Mouse (Mus musculus) splenic B cell, adult 2 months (primary cell): ENCODE results near the gene Ccdc96.
A peak's percentile ranks its signal among the peaks of the same experiment; 100 is the strongest.

Experiments
- DNase-seq: peaks from one replicate; pipeline ENCODE4 v3.0.0-alpha.2; 2011; ENCODE audit warnings: low read depth, low spot score
- H3K27me3 ChIP-seq: 2 replicates; pipeline ENCODE4 v1.6.1; 2012; ENCODE audit warnings: mild to moderate bottlenecking, low read length, moderate library complexity, mixed read lengths; ENCODE audit not compliant: control insufficient read depth, poor library complexity, insufficient read depth, severe bottlenecking
- H3K36me3 ChIP-seq: 2 replicates; pipeline ENCODE4 v1.6.1; 2012; ENCODE audit warnings: mild to moderate bottlenecking, low read length, moderate library complexity, mixed read lengths; ENCODE audit not compliant: control insufficient read depth, poor library complexity, insufficient read depth, severe bottlenecking

Gene Ccdc96

DNA sequence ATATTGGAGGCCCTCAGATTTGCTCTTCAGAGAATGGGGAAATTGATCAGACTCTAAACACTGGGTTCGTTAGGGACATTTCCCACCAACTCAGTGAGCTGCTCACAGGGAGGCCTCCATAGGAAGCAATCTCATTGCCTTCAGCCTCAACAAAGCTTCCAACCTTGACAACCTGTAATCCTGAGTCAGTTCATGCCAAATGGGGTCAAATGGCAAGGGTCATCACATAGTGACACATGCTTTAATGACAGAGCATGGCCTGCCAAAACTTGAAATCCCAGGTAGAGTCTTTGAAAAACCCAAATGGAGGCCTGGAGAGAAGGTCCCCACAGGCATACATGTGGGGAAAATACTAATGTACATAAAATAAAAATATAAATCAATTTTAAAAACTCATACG is 42.5 kb downstream of the Ccdc96 start:
- Histone ChIP-seq H3K36me3 (peaks cover 1% of the 10 kb centered on the region), H3K27me3 (no peaks in the 10 kb centered on the region)
- no peak for DNase-seq

DNA sequence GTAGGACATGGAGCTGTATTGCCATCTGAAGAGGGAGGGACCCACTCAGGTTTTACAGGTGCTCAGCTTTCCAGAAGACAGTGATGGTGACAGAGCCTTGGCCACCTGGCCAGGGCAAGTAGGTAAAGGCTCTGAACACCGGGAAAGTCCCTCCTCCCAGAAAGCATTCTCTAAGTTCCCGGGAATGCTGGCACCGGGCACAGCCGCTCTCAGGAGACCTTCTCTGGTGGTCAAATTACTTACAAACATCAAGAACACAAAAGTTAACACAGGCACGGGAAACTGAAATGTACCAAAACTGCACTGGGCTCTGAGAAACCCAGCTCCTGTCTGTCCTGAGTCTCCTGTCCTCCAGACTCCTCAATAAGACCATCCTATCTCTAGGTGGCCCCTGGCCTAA is 45.3 kb downstream of the Ccdc96 start:
- H3K36me3 ChIP-seq = no peaks in the 10 kb centered on the region; the same call in 1 of the 2 replicates
- no peaks in the 10 kb centered on the region for H3K27me3 ChIP-seq
- no peak for DNase-seq

DNA sequence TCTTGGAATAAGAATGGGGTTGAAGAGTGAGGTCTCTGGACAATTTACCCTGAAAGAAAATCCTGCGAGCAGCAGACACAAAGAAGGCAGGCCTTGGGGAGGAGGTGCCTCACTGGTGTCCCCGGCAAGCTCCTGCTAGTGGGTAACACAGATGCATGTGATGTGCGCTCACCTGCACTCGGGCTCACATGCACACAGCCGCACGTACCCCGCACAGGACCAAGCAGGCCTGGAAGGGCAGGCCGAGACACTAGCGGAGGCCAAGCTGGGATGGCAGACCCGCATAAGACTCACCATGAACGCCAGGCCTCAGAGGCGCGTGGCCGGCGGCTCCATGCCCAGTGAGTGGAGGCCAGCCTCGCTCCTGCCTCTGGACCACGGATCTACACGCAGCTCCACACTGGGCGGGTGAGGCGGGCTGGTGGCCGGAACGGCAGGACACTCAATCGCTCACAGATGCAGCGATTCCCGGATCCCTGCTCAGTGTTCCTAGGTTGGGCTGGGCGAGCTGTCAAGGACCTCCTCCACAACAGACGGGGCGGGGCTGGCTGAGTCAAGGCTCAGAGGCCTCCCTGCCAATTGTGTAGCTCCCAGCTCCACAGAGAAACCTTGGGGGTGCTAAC is 45.9 kb downstream of the Ccdc96 start:
- Histone ChIP-seq H3K36me3 (no peaks in the 10 kb centered on the region), H3K27me3 (no peaks in the 10 kb centered on the region)
- DNase-seq = peak; percentile 55

DNA sequence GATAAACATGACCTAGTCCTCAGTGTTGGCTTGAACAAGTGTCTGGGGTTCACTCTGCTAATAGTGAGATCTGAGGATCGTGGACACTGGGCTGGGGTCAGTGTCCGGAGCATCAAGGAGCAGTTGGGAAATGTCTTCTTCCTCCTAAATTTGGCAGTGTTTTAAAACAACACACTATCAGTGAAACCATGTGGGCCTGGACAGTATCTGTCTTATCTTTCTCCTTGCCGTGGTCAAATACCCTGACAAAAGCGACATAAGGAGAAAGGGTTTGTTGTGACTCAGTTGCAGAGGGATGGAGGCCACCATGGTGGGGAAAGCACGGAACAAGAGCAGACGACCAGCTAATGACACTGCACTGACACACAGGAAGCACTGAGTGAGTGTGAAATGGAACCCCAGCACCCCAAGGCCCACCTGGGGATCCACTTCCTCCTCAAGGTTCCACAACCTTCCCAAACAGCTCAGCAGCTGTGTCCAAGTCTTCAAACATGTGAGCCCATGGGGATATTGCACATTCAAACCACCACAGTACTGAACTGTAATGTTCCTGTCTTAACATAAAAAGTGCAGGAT is 50.2 kb downstream of the Ccdc96 start:
- peak; percentile 46 for DNase-seq
- Histone ChIP-seq H3K27me3 (no peaks in the 10 kb centered on the region), H3K36me3 (no peaks in the 10 kb centered on the region)

DNA sequence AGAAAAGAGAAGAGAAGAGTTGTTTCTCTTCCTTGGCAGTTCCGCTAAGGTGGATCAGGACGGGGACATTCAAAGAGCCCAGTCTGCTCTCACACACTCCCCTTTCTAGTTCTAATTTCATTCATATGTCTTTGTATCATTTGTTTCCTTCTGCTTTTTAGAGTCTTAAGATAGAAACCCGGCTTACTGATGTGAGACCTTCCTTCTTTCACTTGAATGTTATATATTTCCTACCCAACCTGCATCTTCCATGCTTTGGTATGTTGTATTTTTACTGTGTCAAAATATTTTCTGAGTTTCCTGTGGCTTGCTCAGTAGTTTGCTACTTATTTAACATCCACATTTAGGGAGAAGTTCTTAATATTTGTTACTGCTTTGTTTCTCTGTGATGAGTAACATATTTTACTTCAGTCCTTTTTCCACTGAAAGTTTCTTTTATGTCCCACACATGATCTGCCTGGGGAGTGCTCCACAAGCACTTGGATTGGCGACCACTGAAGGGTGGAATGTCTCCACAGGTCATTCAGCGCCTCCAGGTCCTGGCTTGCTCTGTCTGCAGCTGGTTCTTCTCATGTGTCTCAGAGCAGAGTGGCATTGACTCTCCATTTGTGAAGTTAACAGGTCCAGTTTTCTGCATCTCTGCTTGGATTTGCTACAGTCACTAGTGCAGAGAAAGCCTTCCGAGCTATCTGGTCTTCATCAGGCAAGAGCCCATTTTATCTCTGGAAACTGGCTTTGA is 51.2 kb downstream of the Ccdc96 start:
- peak; percentile 73 for DNase-seq
- no peaks in the 10 kb centered on the region for H3K27me3 ChIP-seq
- H3K36me3 ChIP-seq = no peaks in the 10 kb centered on the region

DNA sequence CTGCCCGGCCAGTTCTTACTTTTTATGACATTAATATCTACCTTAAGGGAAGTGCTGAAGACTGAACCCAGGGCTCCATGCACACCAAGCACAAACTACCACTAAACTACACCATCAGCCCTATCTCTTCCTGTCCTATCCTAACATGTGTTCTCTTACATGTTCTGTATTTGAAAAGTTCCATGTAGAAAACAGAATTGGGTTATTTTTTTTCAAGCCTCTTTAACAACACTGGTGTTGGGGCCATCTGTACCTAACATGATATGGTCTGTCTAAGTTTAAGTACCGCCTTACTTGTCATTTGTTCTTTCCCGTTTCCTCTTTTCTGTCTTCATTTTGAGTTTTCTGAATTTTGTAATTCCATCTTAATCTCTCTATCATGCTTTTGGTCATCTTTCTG is 52.0 kb downstream of the Ccdc96 start:
- DNase-seq = peak; percentile 26
- Histone ChIP-seq H3K36me3 (no peaks in the 10 kb centered on the region), H3K27me3 (no peaks in the 10 kb centered on the region)
